Mouse (Mus musculus) liver, postnatal 0 days (tissue): ENCODE data around the gene Gga3. TPM values are rescaled to one million over a fixed set of nuclear protein-coding genes. Genes with fewer than 3 reads are reported as not detected.

Experiments used
- ATAC-seq: fragments of 200-750 bp; cut with Nextera tagmentation; 2 replicates; pipeline ENCODE4 v1.8.0; 2017; ENCODE audit warnings: mild to moderate bottlenecking, moderate library complexity
- DNase-seq: peaks from one replicate; pipeline ENCODE4 v3.0.0-alpha.2; 2016
- H3K27ac ChIP-seq: fragments of 300-500 bp; sonication (generic); 2 replicates; pipeline ENCODE4 v1.5.1; 2014; ENCODE audit warnings: antibody characterized with exemption, moderate library complexity, mild to moderate bottlenecking, low read depth
- H3K27me3 ChIP-seq: fragments of 300-500 bp; sonication (generic); 2 replicates; pipeline ENCODE4 v1.6.1; 2014; ENCODE audit warnings: low read length, control low read depth, mixed read lengths; ENCODE audit not compliant: insufficient read depth
- H3K36me3 ChIP-seq: fragments of 300-500 bp; sonication (generic); replicated peaks from 2 replicates; pipeline ENCODE4 v1.6.1; 2014; ENCODE audit warnings: mild to moderate bottlenecking, control low read depth, low read length, moderate library complexity, mixed read lengths; ENCODE audit not compliant: insufficient read depth
- H3K4me1 ChIP-seq: fragments of 300-500 bp; sonication (generic); 2 replicates; pipeline ENCODE4 v1.6.1; 2014; ENCODE audit warnings: antibody characterized with exemption, mild to moderate bottlenecking, control low read depth; ENCODE audit not compliant: insufficient read depth
- H3K4me2 ChIP-seq: fragments of 300-500 bp; sonication (generic); 2 replicates; pipeline ENCODE4 v1.6.1; 2014; ENCODE audit warnings: low read depth, mild to moderate bottlenecking, low read length, moderate library complexity, mixed read lengths
- H3K4me3 ChIP-seq: fragments of 300-500 bp; sonication (generic); 2 replicates; pipeline ENCODE4 v1.5.1; 2014; ENCODE audit warnings: low read depth, low read length
- H3K9ac ChIP-seq: fragments of 300-500 bp; sonication (generic); replicated peaks from 2 replicates; pipeline ENCODE4 v1.6.1; 2014; ENCODE audit warnings: mild to moderate bottlenecking, moderate library complexity
- H3K9me3 ChIP-seq: fragments of 300-500 bp; sonication (generic); 2 replicates; pipeline ENCODE4 v1.6.1; 2016; ENCODE audit warnings: mild to moderate bottlenecking, control low read depth, low read length, mixed read lengths
- CTCF ChIP-seq: sonication (generic); IDR thresholded peaks from 2 replicates; pipeline ENCODE4 v1.5.1; 2016; ENCODE audit warnings: antibody characterized with exemption, low read depth
- EP300 ChIP-seq: IDR thresholded peaks from 2 replicates; pipeline ENCODE4 v1.6.1; 2016; ENCODE audit warnings: antibody characterized with exemption, low read depth, mild to moderate bottlenecking
- WGBS: fragments of 180-500 bp; shearing (Covaris S2); extraction: QIAGEN DNeasy Blood & Tissue Kit; methylation state at CpG from one replicate; pipeline ENCODE4 v1.1.7; 2014; ENCODE audit not compliant: insufficient replicate concordance; 5-methylcytosine and 5-hydroxymethylcytosine counted together
- polyA plus RNA-seq: library from polyadenylated mRNA; unstranded; fragments of >200 nt; fragmentation: Nextera tagmentation; extraction: Ambion mirVana; gene quantifications from 2 replicates; pipeline ENCODE4 v1.2.1, GENCODE M21; 2015

Gga3 gene
- polyA plus RNA-seq, 1 experiment from 2014 or later, result 3.5 TPM

DNA sequence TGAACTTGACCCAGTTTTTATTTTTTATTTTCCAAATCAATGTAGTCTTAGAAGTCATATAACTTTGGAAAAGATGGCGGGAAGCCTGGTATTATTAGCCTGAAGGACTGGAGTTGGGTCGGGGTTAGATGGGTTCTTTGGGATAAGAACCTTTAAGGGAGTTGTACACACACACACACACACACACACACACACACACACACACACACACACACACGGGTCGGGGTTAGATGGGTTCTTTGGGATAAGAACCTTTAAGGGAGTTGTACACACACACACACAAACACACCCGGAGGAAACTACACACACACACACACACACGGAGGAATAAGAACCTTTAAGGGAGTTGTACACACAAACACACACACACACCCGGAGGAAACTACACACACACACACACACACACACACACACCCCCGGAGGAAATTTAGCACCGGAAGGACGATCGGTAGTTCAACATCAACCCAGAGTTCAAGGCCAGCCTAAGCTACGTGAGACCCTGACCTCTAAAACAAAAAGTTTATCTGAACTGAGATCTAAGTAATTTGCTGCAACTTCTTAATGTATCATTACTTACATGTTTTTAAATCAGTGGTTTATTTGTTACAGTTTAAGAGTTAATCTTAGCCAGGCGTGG lies 24.7 kb upstream of the Gga3 start:
- Histone ChIP-seq H3K9ac (peak overlapping the region; percentile 46), H3K4me2 (peak overlapping the region; percentile 95), H3K27ac (peak overlapping the region; percentile 39; the same call in 1 of the 2 replicates), H3K4me3 (peak overlapping the region; percentile 84), H3K36me3 (peaks cover 3% of the 10 kb centered on the region; the same call in 1 of the 2 replicates), H3K9me3 (no peaks in the 10 kb centered on the region), H3K27me3 (no peaks in the 10 kb centered on the region), H3K4me1 (peaks cover 13% of the 10 kb centered on the region)
- ATAC-seq (peak; percentile 6), DNase-seq (no peak)
- 43% methylated on average over 12 of the region's 13 CpGs for WGBS
- no peak for TF ChIP-seq EP300
- TF ChIP-seq CTCF, result no peak

DNA sequence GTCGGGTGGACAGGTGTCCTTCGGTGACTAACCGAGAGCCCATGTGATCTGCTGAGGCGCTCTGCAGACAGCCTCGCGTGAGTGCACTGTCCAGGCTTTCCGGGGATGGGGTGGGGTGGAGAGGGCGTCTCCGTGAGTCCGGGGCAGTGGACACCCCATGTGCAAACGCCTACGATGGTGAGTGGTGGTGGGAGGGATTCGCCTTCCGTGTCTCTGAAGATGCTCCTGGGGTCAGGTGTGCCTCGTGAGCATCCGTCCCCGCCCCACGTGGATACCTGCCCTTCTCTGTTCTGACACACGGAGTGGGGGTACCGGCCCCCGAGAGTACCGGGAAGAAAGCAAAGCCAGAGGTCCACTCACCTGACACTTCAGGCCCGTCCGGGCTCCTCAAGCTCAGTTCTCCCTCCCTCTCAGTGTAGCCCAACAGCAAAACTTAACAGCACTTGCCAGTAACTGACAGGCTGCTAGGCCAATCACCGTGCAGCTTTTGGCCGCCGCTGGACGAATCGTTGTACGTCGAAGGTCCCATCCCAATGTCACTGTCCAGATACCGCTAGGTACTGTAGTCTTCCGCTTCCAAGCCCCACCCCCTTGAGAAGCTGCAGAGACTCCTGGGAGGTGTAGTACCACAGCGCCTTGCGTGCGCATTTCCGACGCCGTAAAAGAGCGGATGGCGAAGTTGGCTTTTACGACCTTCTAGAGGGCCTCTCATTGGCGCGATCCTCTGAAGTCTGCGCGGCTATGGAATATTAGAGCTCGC lies 24.0 kb upstream of the Gga3 start, which contains the start of gene Slc25a19:
Slc25a19 (minus strand) TSS at position 591 of the 760 bp plus-strand sequence.
- H3K4me1 ChIP-seq, result peaks cover 13% of the 10 kb centered on the region
- H3K27me3 ChIP-seq, result no peaks in the 10 kb centered on the region
- H3K4me3 ChIP-seq, result peak within 1 kb of the TSS; percentile 84
- H3K4me2 ChIP-seq, result peak within 1 kb of the TSS; percentile 95
- peak within 1 kb of the TSS; percentile 73 for H3K27ac ChIP-seq
- H3K36me3 ChIP-seq, result peaks cover 9% of the 10 kb centered on the region
- no peaks in the 10 kb centered on the region for H3K9me3 ChIP-seq
- TF ChIP-seq CTCF, result no peak
- TF ChIP-seq EP300, result no peak
- WGBS, result under 1% methylated on average over 47 of the region's 47 CpGs
- peak within 1 kb of the TSS; percentile 79 for H3K9ac ChIP-seq
- DNase-seq (peak; percentile 98), ATAC-seq (peak; percentile 99)

DNA sequence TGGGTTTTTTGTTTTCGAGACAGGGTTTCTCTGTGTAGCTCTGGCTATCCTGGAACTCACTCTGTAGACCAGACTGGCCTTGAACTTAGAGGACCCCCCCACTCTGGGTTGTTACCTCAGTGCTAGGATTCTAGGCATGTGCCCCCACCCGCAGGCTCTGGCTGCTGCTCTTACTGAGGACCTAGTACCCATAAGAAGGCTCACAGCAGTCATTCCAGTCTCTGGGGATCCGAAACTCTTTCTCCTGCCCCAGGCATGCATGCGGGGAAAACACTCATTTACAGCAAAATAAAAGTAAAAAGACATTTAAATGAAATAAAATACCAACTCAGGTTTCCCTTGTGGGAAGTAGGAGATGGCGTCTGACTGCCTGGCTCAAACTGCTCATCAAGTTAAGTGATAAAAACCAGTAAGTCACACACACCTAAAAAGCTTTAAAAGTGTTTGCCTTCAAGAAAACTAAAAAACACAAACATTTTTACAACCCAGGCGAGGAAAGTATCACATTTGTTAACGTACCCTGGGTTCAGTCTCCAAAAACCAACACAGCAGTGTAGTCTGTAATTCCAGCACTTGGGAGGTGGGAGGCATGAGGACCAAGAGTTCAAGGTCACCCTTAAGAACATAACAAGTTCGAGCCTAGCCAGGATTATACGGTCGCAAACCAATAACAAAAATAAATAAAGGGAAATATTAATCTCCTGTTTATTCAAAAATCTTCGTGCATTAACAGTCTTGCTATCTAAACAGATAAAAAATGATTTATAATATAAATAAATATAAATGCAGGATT lies 23.2 kb upstream of the Gga3 start:
- 48% methylated on average over 11 of the region's 11 CpGs for WGBS
- H3K9ac ChIP-seq, result peak overlapping the region; percentile 79

DNA sequence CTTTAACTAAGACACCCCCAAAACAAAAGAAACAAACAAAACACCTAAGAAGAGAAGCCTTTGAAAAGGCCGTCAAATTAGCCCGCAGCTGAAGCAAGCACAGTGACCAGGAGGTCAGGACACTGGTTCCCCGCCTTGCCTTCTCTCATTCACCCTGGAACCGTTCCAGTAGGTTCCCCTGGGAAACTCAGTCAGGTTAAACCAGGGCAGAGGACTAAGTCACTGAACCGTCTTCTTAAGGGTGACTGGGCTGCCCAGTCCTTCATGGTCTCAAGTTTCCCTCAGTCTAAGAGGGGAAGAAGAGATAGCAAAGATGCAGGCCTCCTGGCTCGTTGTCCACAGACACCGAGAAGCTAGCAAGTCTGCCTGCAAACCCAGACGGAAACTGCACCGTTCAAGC lies 22.0 kb upstream of the Gga3 start:
- Histone ChIP-seq H3K4me1 (peaks cover 10% of the 10 kb centered on the region), H3K27ac (no peak overlapping the region), H3K9ac (no peak overlapping the region), H3K27me3 (no peaks in the 10 kb centered on the region), H3K4me3 (no peak overlapping the region), H3K4me2 (no peak overlapping the region), H3K9me3 (no peaks in the 10 kb centered on the region), H3K36me3 (peaks cover 22% of the 10 kb centered on the region)
- 77% methylated on average over 9 of the region's 9 CpGs for WGBS
- no peak for DNase-seq
- ATAC-seq, result no peak
- TF ChIP-seq CTCF, result no peak
- TF ChIP-seq EP300, result no peak

More for the DNA sequence above, 23.2 kb upstream of the Gga3 start:
- no peaks in the 10 kb centered on the region for H3K27me3 ChIP-seq
- peaks cover 13% of the 10 kb centered on the region for H3K4me1 ChIP-seq
- peaks cover 16% of the 10 kb centered on the region for H3K36me3 ChIP-seq
- H3K9me3 ChIP-seq, result no peaks in the 10 kb centered on the region
- no peak for TF ChIP-seq EP300
- no peak for TF ChIP-seq CTCF
- ATAC-seq (no peak), DNase-seq (no peak)
- peak overlapping the region; percentile 84 for H3K4me3 ChIP-seq
- H3K27ac ChIP-seq, result peak overlapping the region; percentile 73; the same call in 1 of the 2 replicates
- peak overlapping the region; percentile 95 for H3K4me2 ChIP-seq

DNA sequence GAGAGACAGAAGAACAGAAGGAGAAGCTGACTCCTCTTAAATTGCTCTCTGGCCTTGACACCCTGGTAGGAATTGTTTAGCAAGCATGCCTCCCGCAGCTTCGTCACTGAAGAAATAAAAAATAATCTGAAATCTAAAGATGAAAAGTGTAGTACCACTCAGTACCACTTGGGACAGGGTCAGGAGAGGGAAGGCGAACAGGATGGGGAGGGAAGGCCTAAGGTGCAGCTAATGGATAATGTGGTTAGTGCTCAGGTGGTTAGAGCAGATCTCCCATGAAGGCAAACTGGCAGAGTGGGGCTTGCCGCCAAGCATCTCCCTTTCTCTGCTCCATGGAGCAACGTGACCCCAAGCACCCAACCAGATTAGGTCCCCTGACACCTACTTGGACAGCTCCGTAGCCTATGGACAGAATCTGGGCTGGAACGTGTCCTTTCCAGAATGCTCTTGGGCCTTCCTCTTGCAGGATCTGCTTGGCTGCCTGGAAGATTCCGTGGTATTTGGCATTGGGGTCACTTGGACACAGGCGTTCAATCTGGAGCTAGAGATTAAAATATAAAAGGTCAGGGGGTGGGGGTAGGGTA lies 19.7 kb upstream of the Gga3 start:
- ATAC-seq, result no peak
- Histone ChIP-seq H3K27me3 (no peaks in the 10 kb centered on the region), H3K9ac (no peak overlapping the region), H3K36me3 (peaks cover 31% of the 10 kb centered on the region), H3K4me2 (no peak overlapping the region), H3K4me3 (no peak overlapping the region), H3K4me1 (peaks cover 10% of the 10 kb centered on the region), H3K27ac (no peak overlapping the region), H3K9me3 (no peaks in the 10 kb centered on the region)
- WGBS, result 78% methylated on average over 9 of the region's 9 CpGs
- no peak for DNase-seq
- TF ChIP-seq EP300 (no peak), CTCF (peak; percentile 58)
